Mouse (Mus musculus) c-Kit-positive CD71-positive TER-119-positive erythroid progenitor cells, embryonic 14.5 days (primary cell): ENCODE measurements around the gene Prkag2.
"Not testable (repeated sequence)": the region's sequence is repeated elsewhere in the genome, so short reads cannot be mapped to it uniquely, and the experiment has no call there.

Source experiments
- DNase-seq: peaks from one replicate; pipeline ENCODE4 v3.0.0-alpha.2; 2013; ENCODE audit warnings: low spot score

The Prkag2 gene

GRCm38 (mm10) chr5:25086234-25086633 lies 14.2 kb downstream of the Prkag2 start:
- DNase-seq = no peak

DNA sequence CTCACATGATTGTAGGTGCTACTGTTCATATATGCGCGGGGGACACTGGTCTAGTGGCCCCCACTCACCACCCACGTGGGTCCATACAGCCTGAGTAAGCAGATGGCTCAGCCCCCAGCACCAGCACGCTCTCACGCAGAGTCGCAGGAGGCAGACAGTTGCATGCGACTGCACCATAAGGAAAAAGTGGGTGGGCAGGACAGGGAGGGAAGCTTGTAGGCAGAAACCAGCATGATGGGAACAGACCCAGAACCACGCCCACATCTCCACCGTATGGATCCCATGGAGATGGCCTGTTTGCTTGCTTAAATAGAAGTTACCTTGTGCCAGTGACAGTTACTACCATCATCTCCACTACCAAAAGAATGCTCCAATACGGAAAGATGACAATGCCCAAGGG lies 15.3 kb downstream of the Prkag2 start:
- no peak for DNase-seq

- no peak for DNase-seq
These were observed 16.6 kb downstream of the Prkag2 start for GRCm38 (mm10) chr5:25083816-25084215.

GRCm38 (mm10) chr5:25082542-25082941 lies 17.9 kb downstream of the Prkag2 start:
- no peak for DNase-seq

GRCm38 (mm10) chr5:25081545-25081944 lies 18.9 kb downstream of the Prkag2 start:
- DNase-seq = no peak

GRCm38 (mm10) chr5:25080994-25081393 lies 19.4 kb downstream of the Prkag2 start:
- no peak for DNase-seq

- no peak for DNase-seq
These were observed 19.9 kb downstream of the Prkag2 start for GRCm38 (mm10) chr5:25080438-25080945.

GRCm38 (mm10) chr5:25079766-25080265 lies 20.6 kb downstream of the Prkag2 start:
- DNase-seq = no peak

- no peak for DNase-seq
These were observed 22.4 kb downstream of the Prkag2 start for GRCm38 (mm10) chr5:25077873-25078651.

GRCm38 (mm10) chr5:25077258-25077657 lies 23.2 kb downstream of the Prkag2 start:
- DNase-seq = not testable (repeated sequence)

GRCm38 (mm10) chr5:25075623-25076022 lies 24.8 kb downstream of the Prkag2 start:
- no peak for DNase-seq

GRCm38 (mm10) chr5:25069815-25070214 lies 30.6 kb downstream of the Prkag2 start:
- no peak for DNase-seq

DNA sequence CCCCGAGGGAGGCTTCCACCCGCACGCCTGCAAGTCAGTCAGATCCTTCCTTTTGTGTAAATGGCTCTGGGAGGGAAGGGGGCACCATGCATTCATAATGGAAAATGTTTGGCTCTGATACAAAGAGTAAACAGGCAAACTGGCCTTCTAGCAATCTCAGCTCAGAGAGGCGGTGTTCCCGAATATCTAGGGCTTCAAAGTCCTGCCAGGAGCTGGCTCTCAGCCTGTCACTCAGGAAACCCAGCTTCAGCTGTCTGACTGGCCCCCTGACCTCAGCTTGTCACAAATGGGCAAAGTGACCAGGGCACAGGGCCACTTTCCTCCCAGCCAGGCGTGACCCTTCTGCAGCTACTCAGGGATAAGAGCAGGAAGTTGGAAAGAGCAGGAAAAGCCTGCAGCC lies 33.3 kb downstream of the Prkag2 start:
- DNase-seq = no peak

DNA sequence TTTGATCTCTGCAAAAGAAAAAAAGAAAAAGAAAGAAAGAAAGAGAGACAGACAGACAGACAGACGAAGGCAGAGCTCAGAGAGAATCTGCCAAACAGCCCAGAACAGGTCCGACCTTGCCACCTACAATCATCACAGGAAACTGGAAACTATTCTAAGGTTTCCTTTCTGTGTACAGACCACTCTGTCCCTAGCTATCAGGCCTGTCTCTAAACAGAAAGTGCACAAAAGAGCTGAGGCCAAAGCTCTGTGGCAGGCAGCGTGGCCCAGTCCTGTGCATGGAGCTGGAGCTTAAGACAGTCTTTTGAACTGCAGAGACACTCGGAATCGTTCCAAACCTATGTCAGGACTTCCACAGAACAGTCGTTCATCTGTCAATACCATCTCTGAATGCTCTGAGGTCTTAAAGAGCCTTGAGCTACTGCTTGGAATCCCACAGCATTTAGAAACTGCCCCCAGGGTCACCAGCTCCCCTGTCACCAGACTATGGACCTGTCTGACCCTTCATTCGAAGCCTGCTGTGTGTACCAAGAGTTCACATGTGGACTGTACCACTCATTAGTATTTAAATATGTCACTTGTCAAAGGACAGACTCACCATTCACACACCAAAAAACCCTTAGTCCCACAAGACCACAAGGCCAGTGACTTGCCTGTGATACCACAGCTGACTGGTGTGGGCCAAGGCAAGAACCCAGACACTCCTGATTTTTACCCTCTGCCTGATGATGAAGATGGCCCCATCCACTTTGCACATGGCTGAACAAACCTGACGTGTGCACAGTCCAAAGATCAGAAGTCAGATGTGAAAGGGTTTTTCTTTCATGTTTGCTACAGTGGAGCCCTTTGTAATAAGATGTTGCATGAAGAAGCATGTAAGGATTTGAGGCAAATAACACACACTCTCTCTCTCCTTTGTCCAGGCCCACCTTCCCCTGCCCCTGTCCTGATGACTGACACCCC lies 35.9 kb downstream of the Prkag2 start:
- no peak for DNase-seq

- DNase-seq = no peak
These were observed 37.8 kb downstream of the Prkag2 start for GRCm38 (mm10) chr5:25062506-25063132.

GRCm38 (mm10) chr5:25058853-25059741 lies 41.3 kb downstream of the Prkag2 start:
- DNase-seq = no peak

GRCm38 (mm10) chr5:25058417-25058816 lies 42.0 kb downstream of the Prkag2 start:
- DNase-seq = no peak

DNA sequence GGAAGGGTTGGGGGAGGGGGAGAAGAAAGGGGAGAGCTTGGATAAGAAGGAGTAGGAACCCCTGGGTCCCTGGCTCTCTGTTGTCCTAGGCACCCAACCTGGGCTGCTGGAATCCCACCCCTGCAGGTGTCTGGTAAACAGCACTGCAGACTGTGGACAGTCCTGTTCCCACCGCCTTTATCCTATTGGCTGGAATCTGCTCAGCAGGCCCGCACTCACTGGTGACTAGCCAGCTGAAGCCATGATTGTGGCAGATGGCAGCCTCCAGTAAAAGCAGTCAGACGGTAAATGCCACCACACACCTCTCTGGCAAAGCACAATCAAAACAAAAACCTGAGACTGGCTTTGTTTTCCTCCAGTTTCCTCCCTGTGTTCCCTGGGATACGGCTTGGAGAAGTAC lies 45.2 kb downstream of the Prkag2 start:
- no peak for DNase-seq

DNA sequence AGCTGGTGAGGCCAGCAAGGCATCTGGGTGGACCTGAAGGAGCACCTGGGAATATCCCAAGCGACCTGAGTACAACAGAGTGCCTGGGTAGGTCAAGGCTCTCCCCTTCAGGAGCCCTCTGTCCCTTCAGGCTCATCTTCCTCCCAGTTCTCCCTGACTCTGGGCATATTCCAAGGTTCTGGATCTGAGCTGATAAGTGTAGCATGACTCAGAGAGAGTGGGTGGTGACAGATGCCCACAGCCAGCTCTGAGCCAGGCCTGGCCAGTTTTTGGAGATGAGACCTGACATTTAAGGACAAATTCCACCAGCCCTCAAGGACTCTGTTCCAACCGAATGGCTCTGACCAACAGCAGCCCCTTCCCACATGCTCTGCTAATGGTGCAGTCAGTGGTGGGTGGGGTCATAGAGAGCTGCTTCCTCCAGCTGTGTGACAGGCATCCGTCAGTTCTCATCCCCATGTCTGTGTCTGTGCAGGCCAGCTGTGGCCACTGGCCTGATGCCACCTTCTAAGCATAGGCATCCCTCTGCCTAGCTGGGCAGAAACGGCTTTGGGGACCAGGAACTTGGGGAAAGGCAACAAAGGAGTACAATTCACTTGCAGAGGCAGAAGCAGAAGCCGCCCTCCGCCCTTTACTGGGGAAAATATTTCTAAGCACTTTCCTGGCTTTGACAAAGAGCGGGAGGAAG lies 46.3 kb downstream of the Prkag2 start:
- no peak for DNase-seq

GRCm38 (mm10) chr5:25050827-25051226 lies 49.6 kb downstream of the Prkag2 start:
- no peak for DNase-seq
